Mouse (Mus musculus) lung, embryonic 15.5 days (tissue): Measurements from ENCODE around the gene Kirrel. TPM values are rescaled to one million over a fixed set of nuclear protein-coding genes. Genes with fewer than 3 reads are reported as not detected.

Source experiments
- ATAC-seq: fragments of 200-750 bp; cut with Nextera tagmentation; 2 replicates; pipeline ENCODE4 v1.8.0; 2017; ENCODE audit warnings: moderate number of reproducible peaks, borderline replicate concordance; ENCODE audit not compliant: low FRiP score, low TSS enrichment; ENCODE audit errors: extremely low read depth
- H3K27ac ChIP-seq: fragments of 300-500 bp; sonication (generic); 2 replicates; pipeline ENCODE4 v1.5.1; 2015; ENCODE audit warnings: moderate library complexity, mild to moderate bottlenecking, inconsistent platforms
- H3K27me3 ChIP-seq: fragments of 300-500 bp; sonication (generic); 2 replicates; pipeline ENCODE4 v1.6.1; 2015; ENCODE audit warnings: inconsistent platforms
- H3K36me3 ChIP-seq: fragments of 300-500 bp; sonication (generic); 2 replicates; pipeline ENCODE4 v1.6.1; 2015; ENCODE audit warnings: inconsistent platforms
- H3K4me1 ChIP-seq: fragments of 300-500 bp; sonication (generic); 2 replicates; pipeline ENCODE4 v1.6.1; 2015; ENCODE audit warnings: inconsistent platforms
- H3K4me2 ChIP-seq: fragments of 300-500 bp; sonication (generic); 2 replicates; pipeline ENCODE4 v1.6.1; 2015; ENCODE audit warnings: inconsistent platforms, mild to moderate bottlenecking, moderate library complexity
- H3K4me3 ChIP-seq: fragments of 300-500 bp; sonication (generic); 2 replicates; pipeline ENCODE4 v1.5.1; 2015; ENCODE audit warnings: mild to moderate bottlenecking, inconsistent platforms
- H3K9ac ChIP-seq: fragments of 300-500 bp; sonication (generic); 2 replicates; pipeline ENCODE4 v1.6.1; 2015; ENCODE audit warnings: inconsistent platforms
- H3K9me3 ChIP-seq: fragments of 300-500 bp; sonication (generic); 2 replicates; pipeline ENCODE4 v1.6.1; 2016; ENCODE audit warnings: inconsistent platforms
- WGBS: fragments of 180-500 bp; shearing (Covaris S2); methylation state at CpG from one replicate; pipeline ENCODE4 v1.1.7; 2015; 5-methylcytosine and 5-hydroxymethylcytosine counted together
- polyA plus RNA-seq: library from polyadenylated mRNA; unstranded; fragments of >200 nt; fragmentation: Nextera tagmentation; extraction: Ambion mirVana; gene quantifications from 2 replicates; pipeline ENCODE4 v1.2.1, GENCODE M21; 2015

Gene Kirrel
- polyA plus RNA-seq, 1 experiment from 2014 or later, result 20.7 TPM

- H3K4me1 ChIP-seq, result peaks cover 77% of the 10 kb centered on the region
- peaks cover 3% of the 10 kb centered on the region; the same call in 1 of the 2 replicates for H3K36me3 ChIP-seq
- no peak overlapping the region for H3K4me3 ChIP-seq
- H3K27me3 ChIP-seq, result no peaks in the 10 kb centered on the region
- WGBS, result 34% methylated on average over 2 of the region's 2 CpGs
- no peak overlapping the region for H3K9ac ChIP-seq
- no peaks in the 10 kb centered on the region for H3K9me3 ChIP-seq
- ATAC-seq, result 0 out of 2 replicates have a peak, but pooled peaks have one; percentile 32
- peak overlapping the region; percentile 99 for H3K27ac ChIP-seq
- peak overlapping the region; percentile 39; the same call in 1 of the 2 replicates for H3K4me2 ChIP-seq
Observed at GRCm38 (mm10) chr3:87151294-87151826, 23.2 kb downstream of the Kirrel start.

- no peaks in the 10 kb centered on the region for H3K27me3 ChIP-seq
- no peaks in the 10 kb centered on the region for H3K9me3 ChIP-seq
- H3K27ac ChIP-seq, result peak overlapping the region; percentile 99
- no peak overlapping the region for H3K4me3 ChIP-seq
- H3K36me3 ChIP-seq, result peaks cover 3% of the 10 kb centered on the region; the same call in 1 of the 2 replicates
- peak; percentile 82 for ATAC-seq
- WGBS, result 9% methylated on average over 16 of the region's 16 CpGs
- peak overlapping the region; percentile 35; the same call in 1 of the 2 replicates for H3K9ac ChIP-seq
- H3K4me1 ChIP-seq, result peaks cover 75% of the 10 kb centered on the region
- peak overlapping the region; percentile 39 for H3K4me2 ChIP-seq
Observed at GRCm38 (mm10) chr3:87150689-87151244, 23.8 kb downstream of the Kirrel start.

GRCm38 (mm10) chr3:87150056-87150688 lies 24.4 kb downstream of the Kirrel start:
- WGBS, result 13% methylated on average over 8 of the region's 8 CpGs
- Histone ChIP-seq H3K4me2 (peak overlapping the region; percentile 39), H3K36me3 (peaks cover 3% of the 10 kb centered on the region; the same call in 1 of the 2 replicates), H3K27me3 (no peaks in the 10 kb centered on the region), H3K4me3 (no peak overlapping the region), H3K9ac (peak overlapping the region; percentile 35), H3K27ac (peak overlapping the region; percentile 99), H3K4me1 (peaks cover 72% of the 10 kb centered on the region), H3K9me3 (no peaks in the 10 kb centered on the region)
- ATAC-seq, result peak; percentile 10; the same call in 1 of the 2 replicates

GRCm38 (mm10) chr3:87149425-87149824 lies 25.1 kb downstream of the Kirrel start:
- H3K27me3 ChIP-seq, result no peaks in the 10 kb centered on the region
- no peak for ATAC-seq
- H3K9me3 ChIP-seq, result no peaks in the 10 kb centered on the region
- peak overlapping the region; percentile 99 for H3K27ac ChIP-seq
- no peak overlapping the region for H3K4me3 ChIP-seq
- 39% methylated on average over 10 of the region's 10 CpGs for WGBS
- peaks cover 3% of the 10 kb centered on the region; the same call in 1 of the 2 replicates for H3K36me3 ChIP-seq
- H3K9ac ChIP-seq, result no peak overlapping the region
- peaks cover 72% of the 10 kb centered on the region for H3K4me1 ChIP-seq
- no peak overlapping the region for H3K4me2 ChIP-seq

GRCm38 (mm10) chr3:87144476-87145240 lies 29.9 kb downstream of the Kirrel start:
- ATAC-seq, result 0 out of 2 replicates have a peak, but pooled peaks have one; percentile 20
- H3K4me1 ChIP-seq, result peaks cover 35% of the 10 kb centered on the region
- H3K36me3 ChIP-seq, result peaks cover 12% of the 10 kb centered on the region; the same call in 1 of the 2 replicates
- no peaks in the 10 kb centered on the region for H3K27me3 ChIP-seq
- H3K27ac ChIP-seq, result peak overlapping the region; percentile 84
- H3K4me2 ChIP-seq, result no peak overlapping the region
- H3K4me3 ChIP-seq, result no peak overlapping the region
- 45% methylated on average over 6 of the region's 6 CpGs for WGBS
- no peak overlapping the region for H3K9ac ChIP-seq
- no peaks in the 10 kb centered on the region for H3K9me3 ChIP-seq

DNA sequence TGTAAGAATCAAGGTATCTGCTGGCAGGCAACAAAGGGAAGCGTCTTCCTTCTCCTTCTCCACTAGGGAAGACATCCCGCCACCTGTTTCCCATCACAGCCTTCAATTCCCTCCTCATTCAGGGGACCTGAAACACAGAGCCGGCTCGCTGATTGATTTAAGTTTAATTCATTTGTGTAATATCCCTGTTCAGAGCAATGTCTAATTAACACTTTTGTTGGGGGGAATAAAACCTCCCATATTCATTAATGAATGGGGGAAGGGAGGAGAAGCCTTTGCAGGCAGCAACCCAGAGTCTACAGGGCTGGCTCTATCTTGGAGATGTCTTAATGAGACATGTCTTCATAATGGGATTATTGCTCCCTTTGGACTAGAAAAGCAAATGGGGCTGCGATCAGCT lies 34.3 kb downstream of the Kirrel start:
- no peak overlapping the region for H3K4me2 ChIP-seq
- H3K27ac ChIP-seq, result no peak overlapping the region
- ATAC-seq, result no peak
- no peak overlapping the region for H3K4me3 ChIP-seq
- H3K27me3 ChIP-seq, result no peaks in the 10 kb centered on the region
- WGBS, result 88% methylated on average over 5 of the region's 5 CpGs
- no peak overlapping the region for H3K9ac ChIP-seq
- H3K36me3 ChIP-seq, result peaks cover 37% of the 10 kb centered on the region; the same call in 1 of the 2 replicates
- H3K9me3 ChIP-seq, result no peaks in the 10 kb centered on the region
- peaks cover 16% of the 10 kb centered on the region for H3K4me1 ChIP-seq

DNA sequence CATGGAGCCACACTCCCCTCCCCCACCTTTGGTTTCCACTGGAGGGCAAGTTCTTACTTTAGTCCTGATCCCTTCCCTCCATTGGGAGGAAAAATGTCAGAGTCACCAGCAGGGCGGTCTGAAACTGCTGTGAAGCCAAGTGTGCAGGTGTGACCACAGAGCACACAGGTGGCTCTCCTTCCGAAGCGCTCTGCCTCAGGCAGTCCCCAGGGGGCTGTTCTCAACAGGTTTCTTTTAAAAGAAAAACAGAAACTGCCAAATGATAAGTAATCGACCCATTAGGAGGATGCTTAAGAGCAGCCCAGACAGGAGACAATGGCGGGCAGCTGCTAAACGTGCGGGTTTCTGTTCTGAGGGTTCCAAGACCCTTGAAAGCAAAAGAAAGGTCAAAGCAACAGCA lies 37.8 kb downstream of the Kirrel start:
- no peak overlapping the region for H3K4me2 ChIP-seq
- H3K27me3 ChIP-seq, result no peaks in the 10 kb centered on the region
- H3K36me3 ChIP-seq, result peaks cover 50% of the 10 kb centered on the region; the same call in 1 of the 2 replicates
- H3K4me3 ChIP-seq, result no peak overlapping the region
- no peak for ATAC-seq
- no peak overlapping the region for H3K27ac ChIP-seq
- no peaks in the 10 kb centered on the region for H3K9me3 ChIP-seq
- WGBS, result 65% methylated on average over 7 of the region's 7 CpGs
- no peaks in the 10 kb centered on the region for H3K4me1 ChIP-seq
- no peak overlapping the region for H3K9ac ChIP-seq

- H3K9me3 ChIP-seq, result no peaks in the 10 kb centered on the region
- no peak overlapping the region for H3K9ac ChIP-seq
- no peak overlapping the region for H3K4me2 ChIP-seq
- H3K4me3 ChIP-seq, result no peak overlapping the region
- no peaks in the 10 kb centered on the region for H3K4me1 ChIP-seq
- H3K27me3 ChIP-seq, result no peaks in the 10 kb centered on the region
- H3K27ac ChIP-seq, result no peak overlapping the region
- no peak for ATAC-seq
- peaks cover 47% of the 10 kb centered on the region; the same call in 1 of the 2 replicates for H3K36me3 ChIP-seq
Observed at GRCm38 (mm10) chr3:87134951-87135350, 39.6 kb downstream of the Kirrel start.

DNA sequence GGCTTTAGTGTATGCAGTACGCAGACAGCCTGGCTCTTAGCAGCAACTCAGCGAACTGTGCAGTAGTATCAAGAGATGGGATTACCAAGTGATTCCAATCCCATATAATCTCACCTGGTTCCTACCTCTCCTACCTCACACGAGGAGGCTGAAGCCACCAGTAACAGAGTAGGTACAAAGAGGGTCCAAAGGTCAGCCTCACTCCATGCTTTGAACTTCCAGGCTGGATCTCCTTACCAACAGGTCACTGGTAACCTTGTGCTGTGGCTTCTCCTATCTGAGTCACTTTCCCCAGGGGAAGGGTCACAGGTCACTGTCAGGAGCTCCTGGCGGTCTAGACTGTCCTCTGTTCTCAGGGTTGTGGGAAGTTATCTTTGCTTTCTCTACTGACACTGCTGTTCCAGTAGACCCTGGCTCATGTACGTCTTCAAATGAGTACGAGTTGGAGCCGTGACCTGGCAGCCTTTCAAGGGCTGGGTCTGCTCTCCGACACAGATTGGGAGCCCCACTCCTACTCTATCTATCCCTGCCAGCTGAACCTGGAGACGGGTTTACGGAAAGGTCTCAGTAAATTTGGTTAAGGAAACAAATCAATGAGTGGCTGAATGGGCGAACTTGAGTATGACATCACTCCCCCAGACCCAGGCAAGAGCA lies 42.7 kb downstream of the Kirrel start:
- Histone ChIP-seq H3K9me3 (no peaks in the 10 kb centered on the region), H3K36me3 (peaks cover 30% of the 10 kb centered on the region; the same call in 1 of the 2 replicates), H3K27me3 (no peaks in the 10 kb centered on the region), H3K4me1 (no peaks in the 10 kb centered on the region), H3K4me3 (no peak overlapping the region), H3K9ac (no peak overlapping the region), H3K27ac (no peak overlapping the region), H3K4me2 (no peak overlapping the region)
- 58% methylated on average over 11 of the region's 11 CpGs for whole genome bisulfite sequencing
- no peak; the same call in 1 of the 2 replicates for ATAC-seq

- H3K27me3 ChIP-seq, result no peaks in the 10 kb centered on the region
- H3K27ac ChIP-seq, result no peak overlapping the region
- ATAC-seq, result no peak
- H3K4me2 ChIP-seq, result no peak overlapping the region
- H3K9ac ChIP-seq, result no peak overlapping the region
- 81% methylated on average over 6 of the region's 6 CpGs for WGBS
- peaks cover 22% of the 10 kb centered on the region; the same call in 1 of the 2 replicates for H3K36me3 ChIP-seq
- H3K4me3 ChIP-seq, result no peak overlapping the region
- no peaks in the 10 kb centered on the region for H3K9me3 ChIP-seq
- no peaks in the 10 kb centered on the region for H3K4me1 ChIP-seq
Observed at GRCm38 (mm10) chr3:87130933-87131332, 43.6 kb downstream of the Kirrel start.

GRCm38 (mm10) chr3:87123795-87124194 lies 50.8 kb downstream of the Kirrel start:
- H3K4me1 ChIP-seq, result no peaks in the 10 kb centered on the region
- WGBS, result 71% methylated on average over 6 of the region's 6 CpGs
- no peaks in the 10 kb centered on the region for H3K9me3 ChIP-seq
- H3K27ac ChIP-seq, result no peak overlapping the region
- no peaks in the 10 kb centered on the region for H3K27me3 ChIP-seq
- no peak overlapping the region for H3K4me3 ChIP-seq
- no peak for ATAC-seq
- H3K4me2 ChIP-seq, result no peak overlapping the region
- peaks cover 22% of the 10 kb centered on the region for H3K36me3 ChIP-seq
- no peak overlapping the region for H3K9ac ChIP-seq
